Mouse (Mus musculus) frontal cortex, adult (tissue): ENCODE measurements around the gene Mettl23.

ENCODE experiments used
- ATAC-seq: cut with Nextera tagmentation; 2 replicates; pipeline ENCODE4 v1.9.2; 2017; ENCODE audit warnings: mild to moderate bottlenecking, moderate library complexity, mixed read lengths; ENCODE audit not compliant: low TSS enrichment

The Mettl23 gene

GRCm38 (mm10) chr11:116843261-116844233 is at the start of gene Mettl23, which contains the start of gene Jmjd6:
Gene Mettl23 (plus strand): TSS chr11:116843278.
Gene Jmjd6 (minus strand): TSS chr11:116843449.
- ATAC-seq = peak; percentile 91

- no peak for ATAC-seq
Observed at GRCm38 (mm10) chr11:116799364-116799763, 43.7 kb upstream of the Mettl23 start.

- ATAC-seq = no peak
Observed at GRCm38 (mm10) chr11:116801106-116801505, 42.0 kb upstream of the Mettl23 start.

GRCm38 (mm10) chr11:116802709-116803108 is 40.4 kb upstream of the Mettl23 start:
- ATAC-seq = no peak

GRCm38 (mm10) chr11:116806136-116807071 is 36.7 kb upstream of the Mettl23 start:
- ATAC-seq = no peak

GRCm38 (mm10) chr11:116807116-116807515 is 36.0 kb upstream of the Mettl23 start:
- no peak for ATAC-seq

GRCm38 (mm10) chr11:116807526-116807925 is 35.6 kb upstream of the Mettl23 start:
- no peak for ATAC-seq

GRCm38 (mm10) chr11:116807938-116808606 is 35.0 kb upstream of the Mettl23 start:
- 0 out of 2 replicates have a peak, but pooled peaks have one; percentile 28 for ATAC-seq

- ATAC-seq = no peak
Observed at GRCm38 (mm10) chr11:116808811-116809395, 34.2 kb upstream of the Mettl23 start.

- no peak for ATAC-seq
Observed at GRCm38 (mm10) chr11:116809520-116809919, 33.6 kb upstream of the Mettl23 start.

GRCm38 (mm10) chr11:116810528-116810927 is 32.5 kb upstream of the Mettl23 start:
- no peak for ATAC-seq

GRCm38 (mm10) chr11:116810983-116811901 is 31.8 kb upstream of the Mettl23 start:
- ATAC-seq = peak; percentile 88

- ATAC-seq = no peak
Observed at GRCm38 (mm10) chr11:116812793-116813529, 30.1 kb upstream of the Mettl23 start.

GRCm38 (mm10) chr11:116813610-116814009 is 29.5 kb upstream of the Mettl23 start:
- ATAC-seq = no peak

- ATAC-seq = no peak
Observed at GRCm38 (mm10) chr11:116814076-116814883, 28.8 kb upstream of the Mettl23 start.

- no peak for ATAC-seq
Observed at GRCm38 (mm10) chr11:116814884-116815415, 28.1 kb upstream of the Mettl23 start.

- ATAC-seq = no peak
Observed at GRCm38 (mm10) chr11:116816769-116817168, 26.3 kb upstream of the Mettl23 start.

- ATAC-seq = no peak
Observed at GRCm38 (mm10) chr11:116817567-116817966, 25.5 kb upstream of the Mettl23 start.
